Mouse (Mus musculus): ENCODE results near the gene Camta1.

GRCm38 (mm10) chr4:151538446-151539166 is 323.1 kb downstream of the Camta1 start:
- TF ChIP-seq POLR2A (IDR thresholded peaks at IDR 0.05; ENCODE audit: borderline replicate concordance, insufficient read depth, low read length), result no peak
- TF ChIP-seq CTCF (IDR thresholded peaks at IDR 0.05; ENCODE audit: borderline replicate concordance, insufficient read depth, low read depth, low read length), result no peak
